Mouse (Mus musculus) liver, embryonic 11.5 days (tissue): ENCODE measurements around the gene Abca5. TPM values are rescaled to one million over a fixed set of nuclear protein-coding genes. Genes with fewer than 3 reads are reported as not detected.

ENCODE experiments used
- ATAC-seq: fragments of 200-750 bp; cut with Nextera tagmentation; replicated peaks from 2 replicates; pipeline ENCODE4 v1.8.0; 2017; ENCODE audit warnings: moderate number of reproducible peaks, mild to moderate bottlenecking, moderate TSS enrichment, moderate library complexity; ENCODE audit not compliant: low FRiP score
- DNase-seq: peaks from one replicate; pipeline ENCODE4 v3.0.0-alpha.2; 2017; ENCODE audit warnings: low spot score
- H3K27ac ChIP-seq: fragments of 300-500 bp; sonication (generic); 2 replicates; pipeline ENCODE4 v1.5.1; 2014; ENCODE audit warnings: mild to moderate bottlenecking, low read depth, low read length, control low read depth
- H3K27me3 ChIP-seq: fragments of 300-500 bp; sonication (generic); replicated peaks from 2 replicates; pipeline ENCODE4 v1.6.1; 2014; ENCODE audit warnings: low read length, mixed read lengths; ENCODE audit not compliant: control insufficient read depth, insufficient read depth
- H3K36me3 ChIP-seq: fragments of 300-500 bp; sonication (generic); 2 replicates; pipeline ENCODE4 v1.6.1; 2014; ENCODE audit warnings: mild to moderate bottlenecking, low read length, moderate library complexity, mixed read lengths; ENCODE audit not compliant: control insufficient read depth, insufficient read depth
- H3K4me1 ChIP-seq: fragments of 300-500 bp; sonication (generic); replicated peaks from 2 replicates; pipeline ENCODE4 v1.6.1; 2014; ENCODE audit warnings: low read length, mixed read lengths; ENCODE audit not compliant: control insufficient read depth, insufficient read depth
- H3K4me2 ChIP-seq: fragments of 300-500 bp; sonication (generic); 2 replicates; pipeline ENCODE4 v1.6.1; 2014; ENCODE audit warnings: mild to moderate bottlenecking, control low read depth, moderate library complexity
- H3K4me3 ChIP-seq: fragments of 300-500 bp; sonication (generic); 2 replicates; pipeline ENCODE4 v1.5.1; 2014; ENCODE audit warnings: low read depth, low read length, control low read depth
- H3K9ac ChIP-seq: fragments of 300-500 bp; sonication (generic); 2 replicates; pipeline ENCODE4 v1.6.1; 2014; ENCODE audit warnings: low read depth, low read length, control low read depth
- H3K9me3 ChIP-seq: fragments of 300-500 bp; sonication (generic); 2 replicates; pipeline ENCODE4 v1.6.1; 2016; ENCODE audit warnings: low read length, inconsistent platforms, mixed read lengths; ENCODE audit not compliant: control insufficient read depth
- WGBS: fragments of 180-500 bp; shearing (Covaris S2); extraction: QIAGEN DNeasy Blood & Tissue Kit; methylation state at CpG from one replicate; pipeline ENCODE4 v1.1.7; 2014; 5-methylcytosine and 5-hydroxymethylcytosine counted together
- polyA plus RNA-seq: library from polyadenylated mRNA; unstranded; fragments of >200 nt; fragmentation: Nextera tagmentation; extraction: Ambion mirVana; gene quantifications from 2 replicates; pipeline ENCODE4 v1.2.1, GENCODE M21; 2014

Gene Abca5
- polyA plus RNA-seq, 1 experiment from 2014 or later: 1.5 TPM

DNA sequence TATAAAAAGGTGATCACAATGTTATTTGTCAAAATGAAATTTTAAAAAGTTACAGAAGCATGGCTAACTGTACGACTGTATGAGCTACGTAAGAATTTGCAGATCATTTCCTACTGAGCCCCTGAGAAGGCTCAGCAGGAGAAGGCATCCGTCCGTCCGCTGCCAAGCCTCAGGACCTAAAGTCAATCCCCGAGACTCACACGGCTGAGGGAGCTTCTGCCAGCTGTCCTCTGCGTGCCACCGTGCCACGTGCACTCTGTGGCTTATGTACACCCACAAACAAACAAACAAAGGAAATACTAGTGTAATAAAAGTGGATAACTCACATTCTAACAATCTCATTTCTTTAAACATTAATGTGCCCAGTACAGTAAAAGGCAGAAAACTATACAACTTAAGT, 52.7 kb downstream of the Abca5 start:
- Histone ChIP-seq H3K9me3 (no peaks in the 10 kb centered on the region), H3K4me3 (no peak overlapping the region), H3K36me3 (no peaks in the 10 kb centered on the region), H3K27ac (peak overlapping the region; percentile 65; the same call in 1 of the 2 replicates), H3K4me2 (peak overlapping the region; percentile 24; the same call in 1 of the 2 replicates), H3K4me1 (no peaks in the 10 kb centered on the region; the same call in 1 of the 2 replicates), H3K9ac (no peak overlapping the region), H3K27me3 (no peaks in the 10 kb centered on the region)
- DNase-seq: no peak
- 64% methylated on average over 10 of the region's 10 CpGs for WGBS
- peak; percentile 63 for ATAC-seq

DNA sequence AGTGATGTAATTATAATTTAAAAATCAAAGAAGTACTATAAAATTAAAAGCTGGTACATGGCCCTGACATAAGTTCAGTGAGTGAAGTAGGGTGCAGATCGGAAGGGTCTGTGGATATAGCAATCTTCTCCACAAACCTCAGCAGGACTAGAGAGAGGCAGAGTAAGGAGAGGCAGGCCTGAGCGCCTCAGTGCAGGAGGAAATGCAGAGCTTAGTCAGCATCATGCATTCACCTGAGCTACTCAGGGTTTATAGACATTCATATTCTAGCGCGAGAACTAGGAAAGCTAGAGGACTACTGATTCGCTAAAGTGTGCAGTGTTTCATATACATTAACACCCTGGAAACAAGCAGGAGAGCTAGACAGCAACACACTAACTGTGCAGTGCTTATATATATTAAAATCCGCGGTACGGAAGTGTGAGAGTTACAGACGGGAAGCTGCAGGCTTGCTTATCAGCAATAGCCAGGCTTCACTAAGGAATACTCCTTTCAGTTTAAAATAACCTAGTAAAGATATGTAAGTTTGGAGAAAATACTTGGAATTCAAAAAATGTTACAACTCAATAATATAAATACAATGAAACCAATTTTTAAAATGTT, 53.2 kb downstream of the Abca5 start:
- no peaks in the 10 kb centered on the region for H3K27me3 ChIP-seq
- no peak overlapping the region for H3K4me3 ChIP-seq
- 61% methylated on average over 9 of the region's 9 CpGs for WGBS
- peak; percentile 83 for ATAC-seq
- no peaks in the 10 kb centered on the region; the same call in 1 of the 2 replicates for H3K4me1 ChIP-seq
- DNase-seq: no peak
- no peak overlapping the region for H3K27ac ChIP-seq
- no peaks in the 10 kb centered on the region for H3K36me3 ChIP-seq
- no peaks in the 10 kb centered on the region for H3K9me3 ChIP-seq
- no peak overlapping the region for H3K9ac ChIP-seq
- H3K4me2 ChIP-seq: peak overlapping the region; percentile 24; the same call in 1 of the 2 replicates

DNA sequence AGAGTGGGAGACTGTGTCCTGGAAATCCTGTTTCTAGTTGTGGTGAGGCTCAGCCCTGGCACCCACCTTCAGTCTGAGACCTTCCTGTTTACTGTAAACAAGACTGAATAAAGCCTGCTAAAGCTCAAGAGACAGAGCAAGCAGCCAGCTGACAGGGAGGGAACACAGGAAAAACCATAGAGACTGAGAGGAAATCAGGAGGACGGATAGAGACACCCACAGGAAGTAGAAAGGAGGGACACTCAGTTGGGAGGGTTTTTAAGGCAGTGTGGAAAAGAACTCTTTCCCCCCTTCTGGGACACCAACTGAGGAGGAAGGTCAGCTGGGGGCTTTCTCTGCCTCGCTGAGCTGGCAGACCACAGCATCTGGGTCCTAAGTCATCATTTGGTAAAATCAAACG, 62.7 kb downstream of the Abca5 start:
- Histone ChIP-seq H3K36me3 (no peaks in the 10 kb centered on the region), H3K9ac (no peak overlapping the region), H3K4me2 (no peak overlapping the region), H3K9me3 (no peaks in the 10 kb centered on the region), H3K4me3 (no peak overlapping the region), H3K27ac (no peak overlapping the region), H3K4me1 (no peaks in the 10 kb centered on the region), H3K27me3 (no peaks in the 10 kb centered on the region)
- WGBS: 63% methylated on average over 3 of the region's 3 CpGs
- ATAC-seq (no peak), DNase-seq (no peak)

DNA sequence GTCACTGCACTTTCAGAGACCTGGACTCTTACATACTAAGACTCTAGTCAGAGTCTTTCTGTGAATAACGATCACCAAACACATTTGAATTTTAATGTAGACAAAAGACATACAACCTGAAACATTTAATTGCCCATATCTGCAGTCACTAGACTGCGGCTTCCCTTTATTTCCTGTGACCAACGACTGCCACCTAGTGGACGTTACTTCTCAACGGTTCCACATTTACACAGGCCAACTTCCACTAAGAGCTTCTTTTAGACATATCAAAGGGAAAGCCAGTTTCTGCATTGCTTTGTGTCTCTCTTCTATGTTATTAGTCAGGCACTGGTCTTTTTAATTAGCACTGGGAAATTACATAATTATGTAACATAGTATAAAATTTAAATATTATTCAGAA, 65.8 kb downstream of the Abca5 start:
- Histone ChIP-seq H3K4me2 (no peak overlapping the region), H3K4me1 (0 out of 2 replicates have a peak, but pooled peaks cover 2% of the 10 kb centered on the region), H3K9ac (no peak overlapping the region), H3K27me3 (no peaks in the 10 kb centered on the region), H3K9me3 (no peaks in the 10 kb centered on the region), H3K36me3 (no peaks in the 10 kb centered on the region), H3K27ac (no peak overlapping the region), H3K4me3 (no peak overlapping the region)
- ATAC-seq (peak; percentile 81), DNase-seq (no peak)
- WGBS: 5% methylated on average over 5 of the region's 5 CpGs

DNA sequence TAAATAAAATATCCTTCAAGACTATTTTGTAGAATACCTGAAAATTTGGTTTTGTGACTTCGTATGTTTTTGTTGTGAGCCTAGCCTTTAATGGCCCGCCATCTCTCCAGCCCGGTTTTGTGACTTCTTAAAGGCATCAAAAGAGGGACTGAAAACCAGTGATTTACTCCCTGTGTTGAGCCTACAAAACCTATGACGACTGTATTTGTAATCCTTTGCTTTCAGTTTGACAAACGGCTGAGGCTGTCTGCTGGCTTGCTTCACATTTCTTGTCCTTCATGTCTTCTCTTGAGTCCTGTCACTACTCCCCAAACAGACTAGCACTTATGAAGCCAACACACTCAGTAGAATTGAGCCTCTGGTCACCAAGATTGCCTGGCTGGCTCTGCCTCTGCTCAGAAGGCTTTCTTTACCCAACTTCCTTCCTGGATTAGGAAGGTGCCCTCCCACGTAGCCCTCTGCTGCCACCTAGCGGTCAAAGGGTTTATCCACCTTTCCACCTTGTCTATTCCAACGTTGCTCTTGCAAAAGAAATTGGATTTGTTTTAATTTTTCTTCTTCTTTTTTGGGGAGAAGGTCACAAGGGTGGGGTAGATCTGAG, 69.2 kb downstream of the Abca5 start:
- ATAC-seq (peak; percentile 62), DNase-seq (peak; percentile 83)
- no peak overlapping the region for H3K4me3 ChIP-seq
- H3K4me2 ChIP-seq: peak overlapping the region; percentile 36
- no peak overlapping the region for H3K27ac ChIP-seq
- H3K36me3 ChIP-seq: no peaks in the 10 kb centered on the region
- WGBS: 45% methylated on average over 8 of the region's 8 CpGs
- no peaks in the 10 kb centered on the region for H3K9me3 ChIP-seq
- 0 out of 2 replicates have a peak, but pooled peaks cover 2% of the 10 kb centered on the region for H3K4me1 ChIP-seq
- H3K27me3 ChIP-seq: no peaks in the 10 kb centered on the region
- H3K9ac ChIP-seq: no peak overlapping the region

DNA sequence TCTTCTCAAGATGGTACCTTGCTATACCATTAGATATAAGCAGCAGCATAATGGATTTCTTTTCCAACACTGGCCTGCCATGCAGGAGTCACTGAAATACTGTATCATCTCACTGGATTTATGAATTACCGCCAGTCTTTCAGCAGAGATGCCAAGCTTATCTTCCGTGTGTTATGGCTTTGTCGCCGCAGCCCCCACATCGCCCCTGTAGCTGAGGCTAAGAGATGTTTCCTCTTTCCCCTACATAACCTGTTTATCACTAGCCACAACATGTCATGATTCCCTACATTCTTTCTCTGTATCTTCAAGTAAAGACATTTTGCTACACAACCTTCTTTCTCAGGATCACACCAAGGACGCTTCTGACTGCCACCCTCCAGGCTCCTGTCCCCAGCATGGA, 70.3 kb downstream of the Abca5 start:
- ATAC-seq (no peak), DNase-seq (no peak)
- no peaks in the 10 kb centered on the region for H3K36me3 ChIP-seq
- no peak overlapping the region for H3K9ac ChIP-seq
- H3K4me2 ChIP-seq: no peak overlapping the region
- no peaks in the 10 kb centered on the region for H3K9me3 ChIP-seq
- no peak overlapping the region for H3K4me3 ChIP-seq
- H3K27ac ChIP-seq: no peak overlapping the region
- WGBS: 72% methylated on average over 6 of the region's 6 CpGs
- H3K27me3 ChIP-seq: no peaks in the 10 kb centered on the region
- 0 out of 2 replicates have a peak, but pooled peaks cover 2% of the 10 kb centered on the region for H3K4me1 ChIP-seq

DNA sequence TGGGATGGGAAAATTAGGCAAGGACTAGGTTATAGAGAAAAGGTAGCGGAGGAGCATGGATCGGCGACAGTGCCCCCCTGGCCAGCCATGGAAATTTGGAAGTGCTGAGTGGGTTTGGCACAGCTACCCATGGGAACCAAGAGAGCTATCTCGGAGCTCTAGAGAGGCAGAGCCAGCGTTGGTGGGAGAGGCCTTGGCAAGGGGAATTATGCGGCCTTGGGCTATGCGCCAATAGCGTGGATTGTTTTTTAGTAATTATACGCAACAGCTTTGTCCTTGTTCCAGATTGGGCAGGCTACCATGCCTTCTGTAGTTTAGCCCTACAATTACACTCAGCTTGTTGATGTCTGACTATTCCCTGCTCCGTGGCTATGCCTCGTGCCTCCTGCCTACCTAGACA, 70.8 kb downstream of the Abca5 start:
- DNase-seq (no peak), ATAC-seq (no peak)
- no peaks in the 10 kb centered on the region for H3K36me3 ChIP-seq
- H3K4me1 ChIP-seq: 0 out of 2 replicates have a peak, but pooled peaks cover 2% of the 10 kb centered on the region
- no peak overlapping the region for H3K4me3 ChIP-seq
- H3K9ac ChIP-seq: no peak overlapping the region
- no peaks in the 10 kb centered on the region for H3K27me3 ChIP-seq
- H3K4me2 ChIP-seq: no peak overlapping the region
- H3K9me3 ChIP-seq: no peaks in the 10 kb centered on the region
- 92% methylated on average over 11 of the region's 11 CpGs for WGBS
- H3K27ac ChIP-seq: no peak overlapping the region

DNA sequence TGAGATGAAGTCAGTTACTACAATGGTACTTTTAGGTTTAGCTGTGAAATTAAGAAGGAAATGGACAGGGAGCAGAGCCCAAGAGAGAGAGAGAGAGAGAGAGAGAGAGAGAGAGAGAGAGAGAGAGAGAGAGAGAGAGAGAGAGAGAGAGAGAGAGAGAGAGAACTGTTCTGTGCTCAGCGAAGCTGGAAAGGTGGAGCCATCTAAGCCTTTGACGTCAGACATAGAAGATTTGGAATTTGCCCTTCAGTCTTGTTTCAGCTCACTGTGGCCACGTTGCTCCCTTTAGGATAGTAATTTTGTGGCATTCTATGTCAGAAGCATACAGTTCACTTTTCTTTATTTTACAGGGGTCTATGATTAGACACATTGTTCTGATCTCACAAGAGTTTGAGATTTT, 75.6 kb downstream of the Abca5 start:
- Histone ChIP-seq H3K4me3 (no peak overlapping the region), H3K4me2 (no peak overlapping the region), H3K9me3 (0 out of 2 replicates have a peak, but pooled peaks cover 3% of the 10 kb centered on the region), H3K4me1 (no peaks in the 10 kb centered on the region), H3K9ac (no peak overlapping the region), H3K27me3 (no peaks in the 10 kb centered on the region), H3K36me3 (no peaks in the 10 kb centered on the region), H3K27ac (no peak overlapping the region)
- no peak for ATAC-seq
- 76% methylated on average over 3 of the region's 3 CpGs for WGBS
- DNase-seq: no peak

DNA sequence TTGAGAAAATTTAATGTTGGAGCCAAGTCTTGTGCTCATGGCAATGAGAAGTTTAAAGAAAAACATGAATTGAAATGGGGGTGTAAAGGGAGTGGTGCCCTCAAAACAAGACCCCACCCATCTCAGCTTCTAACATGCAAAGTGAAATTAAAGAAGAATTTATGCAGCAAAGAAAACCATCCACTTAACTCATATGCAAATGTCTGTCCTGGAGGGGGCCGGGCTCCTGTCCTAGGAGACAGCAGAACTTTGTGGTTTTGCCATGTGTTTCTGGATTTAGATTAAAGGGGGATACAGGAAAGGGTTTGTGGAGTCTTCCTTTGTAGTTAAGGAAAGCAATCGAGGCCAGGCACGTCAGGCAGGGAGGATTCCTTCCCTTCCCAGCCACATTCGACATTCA, 79.6 kb downstream of the Abca5 start:
- H3K36me3 ChIP-seq: no peaks in the 10 kb centered on the region
- no peak overlapping the region for H3K4me2 ChIP-seq
- no peaks in the 10 kb centered on the region for H3K27me3 ChIP-seq
- 0 out of 2 replicates have a peak, but pooled peaks cover 3% of the 10 kb centered on the region for H3K9me3 ChIP-seq
- no peak overlapping the region for H3K27ac ChIP-seq
- 40% methylated on average over 4 of the region's 4 CpGs for WGBS
- ATAC-seq (no peak), DNase-seq (no peak)
- no peak overlapping the region for H3K9ac ChIP-seq
- H3K4me3 ChIP-seq: no peak overlapping the region
- no peaks in the 10 kb centered on the region for H3K4me1 ChIP-seq
